Mouse (Mus musculus) brain, embryonic 14.5 days (tissue): ENCODE results near the gene Pex7.

Experiments
- CTCF ChIP-seq: fragments of 200-500 bp; IDR thresholded peaks from 2 replicates; pipeline ENCODE4 v1.5.1; 2012; ENCODE audit warnings: inconsistent platforms, mild to moderate bottlenecking, moderate library complexity, borderline replicate concordance; ENCODE audit not compliant: insufficient read depth, insufficient read length; ENCODE audit errors: extremely low read depth
- POLR2A ChIP-seq: fragments of 200-500 bp; IDR thresholded peaks from 2 replicates; pipeline ENCODE4 v1.6.1; 2012; ENCODE audit warnings: mild to moderate bottlenecking, inconsistent platforms, borderline replicate concordance; ENCODE audit not compliant: poor library complexity, insufficient read depth, insufficient read length, severe bottlenecking; ENCODE audit errors: extremely low read depth

- TF ChIP-seq POLR2A (no peak), CTCF (no peak)
These were observed 58.3 kb downstream of the Pex7 start for GRCm38 (mm10) chr10:19848928-19849770.
